Mouse (Mus musculus): ENCODE results near the gene Znrf2. TPM values are rescaled to one million over a fixed set of nuclear protein-coding genes. Genes with fewer than 3 reads are reported as not detected.
"Not testable (repeated sequence)": the region's sequence is repeated elsewhere in the genome, so short reads cannot be mapped to it uniquely, and the experiment has no call there.

Znrf2 gene
- polyA plus RNA-seq, 1 experiment from 2014 or later, result 2.9 TPM

DNA sequence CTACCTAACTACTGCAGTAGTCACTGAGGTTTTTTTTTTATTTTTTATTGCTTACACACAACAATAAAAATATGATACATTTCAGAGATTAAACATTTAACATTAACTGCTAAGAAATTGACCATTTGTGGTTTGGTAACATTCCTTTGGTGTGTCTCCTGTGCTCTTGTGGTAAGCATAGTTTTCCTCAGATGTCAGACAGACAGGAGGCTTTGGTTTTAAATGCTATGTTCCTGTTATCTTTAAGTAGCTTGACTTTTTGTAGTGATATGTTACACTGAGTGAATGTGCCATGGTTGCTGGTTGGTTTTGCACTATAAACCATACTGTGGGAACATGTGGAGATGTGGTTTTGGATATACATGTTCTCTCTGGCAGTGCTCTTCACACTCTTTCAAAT is 19.9 kb downstream of the Znrf2 start:
- no peak overlapping the region for H3K27ac ChIP-seq
- 0 out of 2 replicates have a peak, but pooled peaks cover 3% of the 10 kb centered on the region for H3K4me1 ChIP-seq
- no peak overlapping the region for H3K4me3 ChIP-seq
- H3K27me3 ChIP-seq (ENCODE audit: insufficient read depth, poor library complexity, severe bottlenecking), result no peaks in the 10 kb centered on the region
- no peak for DNase-seq (ENCODE audit: low spot score)
- H3K36me3 ChIP-seq, result peaks cover 10% of the 10 kb centered on the region
- H3K9me3 ChIP-seq, result no peaks in the 10 kb centered on the region; the same call in 1 of the 2 replicates

DNA sequence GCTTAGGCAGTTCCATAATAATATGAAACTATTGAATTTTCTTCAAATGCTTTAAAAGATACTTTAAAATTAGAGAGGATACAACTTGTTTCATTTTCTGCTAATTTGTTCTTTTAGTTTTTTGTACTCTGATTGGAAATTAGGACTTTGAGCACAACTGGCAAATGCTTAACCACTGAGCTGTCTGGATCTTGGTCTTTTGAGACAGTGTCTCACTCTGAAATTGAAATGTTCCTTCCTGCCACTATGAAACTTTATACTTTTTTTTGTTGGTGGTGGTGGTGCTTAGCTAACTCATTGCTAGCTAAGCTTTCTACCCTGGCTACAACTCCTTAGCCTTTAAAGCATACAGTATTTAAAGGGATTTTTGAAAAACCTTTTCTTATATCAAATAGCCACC is 24.7 kb downstream of the Znrf2 start:
- H3K27ac ChIP-seq, result no peak overlapping the region
- peaks cover 10% of the 10 kb centered on the region for H3K36me3 ChIP-seq
- no peaks in the 10 kb centered on the region; the same call in 1 of the 2 replicates for H3K9me3 ChIP-seq
- no peak overlapping the region for H3K4me3 ChIP-seq
- H3K4me1 ChIP-seq, result peaks cover 17% of the 10 kb centered on the region; the same call in 1 of the 2 replicates
- H3K27me3 ChIP-seq (ENCODE audit: insufficient read depth, poor library complexity, severe bottlenecking), result no peaks in the 10 kb centered on the region
- no peak for DNase-seq (ENCODE audit: low spot score)

DNA sequence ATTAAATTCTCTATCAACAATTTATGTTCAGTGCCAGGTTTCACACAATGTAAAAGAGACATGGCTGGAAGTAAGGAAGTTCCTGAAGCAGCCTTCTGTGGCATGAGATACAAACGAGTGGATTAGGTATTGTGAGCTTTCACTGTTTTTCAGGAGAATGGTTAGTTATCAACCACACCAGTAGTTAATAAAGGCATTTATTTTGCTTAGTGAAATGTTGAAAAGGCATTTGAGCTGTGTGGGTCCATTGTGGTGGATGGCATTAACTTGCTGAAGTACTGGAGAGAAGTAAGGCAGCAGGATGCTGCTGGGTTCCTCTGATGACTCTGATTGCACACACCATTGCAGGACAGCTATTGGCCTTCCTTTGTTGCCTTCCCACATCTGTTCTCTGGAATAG is 25.3 kb downstream of the Znrf2 start:
- 52% methylated on average over 1 of the region's 1 CpGs for WGBS
- H3K27ac ChIP-seq, result no peak overlapping the region
- H3K9me3 ChIP-seq, result no peaks in the 10 kb centered on the region; the same call in 1 of the 2 replicates
- no peak overlapping the region for H3K4me3 ChIP-seq
- peaks cover 10% of the 10 kb centered on the region for H3K36me3 ChIP-seq
- peaks cover 17% of the 10 kb centered on the region; the same call in 1 of the 2 replicates for H3K4me1 ChIP-seq
- DNase-seq (ENCODE audit: low spot score), result no peak
- H3K27me3 ChIP-seq (ENCODE audit: insufficient read depth, poor library complexity, severe bottlenecking), result no peaks in the 10 kb centered on the region

DNA sequence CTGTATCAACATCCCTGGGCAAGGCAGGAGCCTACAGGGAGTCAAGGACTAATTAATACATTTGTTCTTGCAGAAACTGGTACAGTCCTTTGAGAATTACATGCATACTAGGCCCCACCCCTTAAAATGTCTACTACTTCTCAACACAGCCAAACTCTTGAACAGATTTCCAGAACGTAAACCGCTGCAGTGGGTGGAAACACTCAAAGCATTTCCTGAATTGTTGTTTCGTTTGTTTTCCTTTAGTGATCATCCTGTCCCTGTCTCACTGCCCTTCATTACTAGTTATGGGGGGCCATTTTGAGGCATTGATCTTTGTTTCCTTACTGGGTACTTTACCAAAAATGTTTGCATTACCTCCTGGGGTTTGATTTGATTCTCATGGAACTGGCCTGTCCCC is 31.8 kb downstream of the Znrf2 start:
- Histone ChIP-seq H3K27ac (no peak overlapping the region), H3K36me3 (no peaks in the 10 kb centered on the region), H3K4me3 (no peak overlapping the region), H3K4me1 (peaks cover 53% of the 10 kb centered on the region), H3K9me3 (no peaks in the 10 kb centered on the region), H3K27me3 (ENCODE audit: insufficient read depth, poor library complexity, severe bottlenecking) (no peaks in the 10 kb centered on the region)
- WGBS, result 64% methylated on average over 3 of the region's 3 CpGs
- DNase-seq (ENCODE audit: low spot score), result no peak

DNA sequence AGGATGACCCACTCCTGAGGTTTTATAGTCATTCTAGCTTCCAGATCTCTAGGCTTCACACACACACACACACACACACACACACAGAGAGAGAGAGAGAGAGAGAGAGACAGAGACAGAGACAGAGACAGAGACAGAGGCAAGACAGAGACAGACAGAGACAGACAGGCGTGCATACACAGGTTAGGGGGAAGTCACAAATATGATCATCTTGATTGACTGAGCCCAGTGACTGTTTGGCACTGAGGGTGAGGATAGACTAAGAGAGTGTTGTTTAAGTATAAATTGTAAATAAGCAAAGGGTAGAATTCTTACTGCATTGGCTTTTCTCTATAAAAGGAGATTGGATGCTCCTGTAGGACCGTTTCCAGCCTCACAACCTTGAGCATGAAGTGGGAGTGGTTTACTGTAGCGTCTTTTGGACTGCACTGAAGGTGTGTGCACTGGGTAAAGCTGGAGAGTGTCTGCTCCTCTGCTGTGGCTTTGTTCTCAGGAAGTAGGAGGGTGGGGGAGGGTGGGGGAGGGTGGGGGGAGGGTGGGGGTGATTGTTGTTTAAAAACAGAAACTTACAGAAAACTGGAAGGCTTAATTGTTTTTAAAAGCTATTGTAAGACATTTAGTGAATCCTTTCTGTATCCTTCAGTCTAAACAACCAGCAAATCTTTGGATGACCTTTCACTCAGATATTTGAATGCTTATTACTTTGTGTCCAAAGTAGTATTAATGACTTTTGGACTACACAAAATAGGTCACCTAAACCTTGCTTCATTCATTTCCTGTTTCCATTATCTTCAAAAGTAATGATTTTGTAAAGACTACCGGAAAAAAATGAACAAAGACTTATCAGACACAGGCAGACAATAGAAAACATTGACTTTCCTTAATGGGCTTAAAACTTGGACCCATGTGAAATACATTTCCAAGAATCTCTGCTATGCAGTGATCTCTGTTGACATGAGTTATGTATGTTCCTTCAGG is 32.8 kb downstream of the Znrf2 start:
- Histone ChIP-seq H3K4me3 (no peak overlapping the region), H3K9me3 (no peaks in the 10 kb centered on the region), H3K36me3 (no peaks in the 10 kb centered on the region), H3K27ac (peak overlapping the region; percentile 31; the same call in 1 of the 2 replicates), H3K4me1 (peaks cover 52% of the 10 kb centered on the region), H3K27me3 (ENCODE audit: insufficient read depth, poor library complexity, severe bottlenecking) (no peaks in the 10 kb centered on the region)
- WGBS, result 36% methylated on average over 4 of the region's 4 CpGs
- no peak for DNase-seq (ENCODE audit: low spot score)

DNA sequence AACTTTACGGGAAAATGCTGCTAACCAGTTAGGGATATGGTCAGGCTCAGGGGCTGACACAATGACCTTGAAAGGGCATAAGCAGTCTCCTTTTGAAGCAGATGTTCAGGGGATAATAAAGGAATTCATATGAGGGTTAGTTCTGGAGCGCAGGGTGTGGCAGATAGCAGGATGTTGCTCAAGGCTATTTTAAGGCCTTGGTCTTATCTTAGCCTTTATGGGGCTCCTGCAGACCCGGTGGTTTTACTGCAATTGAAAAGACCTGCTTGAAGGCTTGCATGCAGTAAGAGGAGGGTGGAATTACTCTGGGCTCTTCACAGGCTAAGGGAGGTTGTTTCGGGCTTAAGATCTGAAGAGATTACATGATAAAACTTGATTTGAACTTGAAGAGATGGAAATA is 35.1 kb downstream of the Znrf2 start:
- 23% methylated on average over 4 of the region's 4 CpGs for WGBS
- DNase-seq (ENCODE audit: low spot score), result no peak
- H3K27ac ChIP-seq, result peak overlapping the region; percentile 79

DNA sequence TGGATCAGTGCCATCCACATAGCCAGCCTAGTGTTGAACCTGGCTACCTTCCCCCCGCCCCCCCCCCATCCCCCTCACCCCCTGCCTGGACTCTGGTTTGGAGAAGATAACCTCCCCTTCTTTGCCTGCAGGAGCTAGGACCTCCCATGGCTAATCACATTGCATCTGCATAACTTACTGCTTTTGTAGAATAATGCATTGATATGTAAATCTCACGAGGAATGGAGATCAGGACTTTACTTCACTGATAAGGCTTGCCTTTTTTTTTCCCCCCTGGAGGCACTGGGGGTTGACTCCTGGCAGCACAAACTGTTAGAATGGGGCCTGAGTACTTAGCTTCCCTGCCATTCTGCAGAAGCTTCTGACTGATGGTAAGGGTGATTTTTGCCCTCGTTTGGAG is 36.0 kb downstream of the Znrf2 start:
- H3K4me3 ChIP-seq, result 0 out of 2 replicates have a peak overlapping the region, but pooled peaks have one; percentile 12
- 12% methylated on average over 3 of the region's 3 CpGs for WGBS
- peak overlapping the region; percentile 79; the same call in 1 of the 2 replicates for H3K27ac ChIP-seq

More for the DNA sequence above, 35.1 kb downstream of the Znrf2 start:
- no peaks in the 10 kb centered on the region for H3K36me3 ChIP-seq
- peak overlapping the region; percentile 12; the same call in 1 of the 2 replicates for H3K4me3 ChIP-seq
- H3K27me3 ChIP-seq (ENCODE audit: insufficient read depth, poor library complexity, severe bottlenecking), result no peaks in the 10 kb centered on the region
- H3K4me1 ChIP-seq, result peaks cover 63% of the 10 kb centered on the region
- no peaks in the 10 kb centered on the region for H3K9me3 ChIP-seq

DNA sequence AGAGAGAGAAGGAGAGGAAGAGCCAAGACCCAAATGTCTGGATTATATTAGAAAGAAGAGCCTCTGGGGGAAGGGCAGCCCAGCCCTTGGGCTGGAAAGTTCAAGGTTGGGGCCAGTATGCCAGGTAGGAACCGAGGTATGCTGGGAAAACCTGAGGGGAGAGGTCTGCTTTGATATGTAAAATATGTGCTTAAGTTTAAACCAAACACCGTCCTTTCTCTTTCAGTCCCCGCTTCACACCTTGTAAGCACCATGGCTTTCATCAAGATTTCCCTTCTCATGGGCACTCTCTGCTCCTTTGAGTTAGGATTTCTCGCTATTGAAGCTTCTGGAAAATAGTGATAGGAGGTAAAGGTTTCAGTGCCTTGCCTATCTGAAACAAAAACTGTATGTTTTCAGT is 38.1 kb downstream of the Znrf2 start:
- no peaks in the 10 kb centered on the region for H3K27me3 ChIP-seq (ENCODE audit: insufficient read depth, poor library complexity, severe bottlenecking)
- H3K9me3 ChIP-seq, result no peaks in the 10 kb centered on the region
- no peak overlapping the region for H3K4me3 ChIP-seq
- WGBS, result 40% methylated on average over 4 of the region's 4 CpGs
- H3K4me1 ChIP-seq, result peaks cover 53% of the 10 kb centered on the region
- no peak for DNase-seq (ENCODE audit: low spot score)
- no peaks in the 10 kb centered on the region for H3K36me3 ChIP-seq
- H3K27ac ChIP-seq, result no peak overlapping the region

More for the DNA sequence above, 36.0 kb downstream of the Znrf2 start:
- Histone ChIP-seq H3K27me3 (ENCODE audit: insufficient read depth, poor library complexity, severe bottlenecking) (no peaks in the 10 kb centered on the region), H3K36me3 (no peaks in the 10 kb centered on the region), H3K9me3 (no peaks in the 10 kb centered on the region), H3K4me1 (peaks cover 63% of the 10 kb centered on the region)
- no peak for DNase-seq (ENCODE audit: low spot score)

DNA sequence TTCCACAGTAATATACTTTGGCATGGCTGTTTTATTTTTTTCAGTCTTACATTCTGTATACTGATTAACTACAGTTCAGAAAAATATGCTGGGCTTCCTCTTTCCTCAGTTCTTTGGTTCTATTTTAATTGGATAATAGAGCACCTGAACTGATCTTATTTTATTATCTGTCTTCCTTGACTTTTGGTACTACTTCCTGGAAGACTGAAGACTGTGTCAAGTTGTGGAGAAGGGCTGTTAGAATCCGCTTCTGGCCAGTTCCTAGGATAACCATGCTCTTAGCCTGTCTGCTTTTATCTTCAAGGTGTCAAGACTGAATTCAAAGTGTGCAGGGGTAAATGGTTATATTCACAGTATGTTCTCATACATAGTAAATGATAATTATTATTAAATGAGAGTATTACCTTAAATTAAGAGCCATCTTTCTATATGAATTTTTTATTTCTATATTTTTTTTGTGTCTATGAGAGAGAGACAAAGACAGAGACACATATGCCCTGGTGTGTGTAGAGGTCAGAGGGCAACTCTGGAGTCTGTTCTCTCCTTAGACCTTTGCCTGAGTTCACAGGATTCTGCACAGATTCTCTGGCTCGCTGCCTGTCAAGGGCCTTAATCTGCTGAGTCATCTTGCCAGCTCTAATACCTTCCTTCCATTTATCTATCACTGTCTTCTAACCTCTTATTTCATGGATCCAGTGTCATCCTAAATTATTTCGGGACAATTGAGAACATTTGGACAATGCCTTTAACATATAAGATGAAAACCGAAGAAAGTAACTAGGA is 39.3 kb downstream of the Znrf2 start:
- 68% methylated on average over 4 of the region's 4 CpGs for WGBS
- no peak for DNase-seq (ENCODE audit: low spot score)
- Histone ChIP-seq H3K9me3 (no peaks in the 10 kb centered on the region), H3K4me1 (peaks cover 46% of the 10 kb centered on the region), H3K36me3 (no peaks in the 10 kb centered on the region), H3K4me3 (no peak overlapping the region), H3K27ac (no peak overlapping the region), H3K27me3 (ENCODE audit: insufficient read depth, poor library complexity, severe bottlenecking) (no peaks in the 10 kb centered on the region)

DNA sequence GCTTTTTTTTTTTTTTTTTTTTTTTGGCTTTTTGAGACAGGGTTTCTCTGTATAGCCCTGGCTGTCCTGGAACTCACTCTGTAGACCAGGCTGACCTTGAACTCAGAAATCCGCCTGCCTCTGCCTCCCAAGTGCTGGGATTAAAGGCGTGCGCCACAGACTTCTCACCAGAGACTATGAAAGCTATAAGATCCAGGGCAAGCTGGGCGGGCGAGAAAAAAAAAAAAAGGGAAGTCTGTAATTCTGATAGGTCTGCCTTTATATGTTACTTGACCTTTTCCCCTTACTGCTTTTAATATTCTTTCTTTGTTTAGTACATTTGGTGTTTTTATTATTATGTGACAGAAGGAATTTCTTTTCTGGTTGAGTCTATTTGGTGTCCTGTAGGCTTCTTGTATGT is 42.4 kb downstream of the Znrf2 start:
- DNase-seq (ENCODE audit: low spot score); H3K36me3 ChIP-seq; H3K4me3 ChIP-seq; H3K27me3 ChIP-seq (ENCODE audit: insufficient read depth, poor library complexity, severe bottlenecking); H3K27ac ChIP-seq; H3K9me3 ChIP-seq: not testable (repeated sequence)
- peaks cover 19% of the 10 kb centered on the region for H3K4me1 ChIP-seq
- WGBS, result 93% methylated on average over 5 of the region's 5 CpGs

DNA sequence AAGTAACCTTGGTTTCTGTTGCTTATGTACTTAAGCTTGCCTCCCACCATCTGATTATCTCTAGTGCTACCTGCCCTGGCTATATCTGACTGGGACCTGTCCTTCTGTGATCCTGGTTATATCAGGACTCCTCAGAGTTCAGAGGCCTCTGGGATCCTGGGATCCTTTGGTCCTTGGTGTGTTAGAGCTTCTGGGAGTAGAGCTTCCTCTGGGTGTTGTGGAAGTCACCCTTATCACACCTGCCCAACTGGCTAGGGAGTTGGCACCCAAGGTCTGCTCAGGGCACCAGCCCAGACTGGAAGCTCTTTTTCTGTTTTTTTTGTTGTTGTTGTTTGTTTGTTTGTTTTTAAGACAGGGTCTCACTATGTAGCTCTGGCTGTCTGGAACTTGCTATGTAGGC is 43.5 kb downstream of the Znrf2 start:
- Histone ChIP-seq H3K27me3 (ENCODE audit: insufficient read depth, poor library complexity, severe bottlenecking) (no peaks in the 10 kb centered on the region), H3K4me1 (peaks cover 13% of the 10 kb centered on the region), H3K36me3 (peaks cover 11% of the 10 kb centered on the region; the same call in 1 of the 2 replicates), H3K27ac (no peak overlapping the region), H3K4me3 (no peak overlapping the region), H3K9me3 (no peaks in the 10 kb centered on the region)
- no peak for DNase-seq (ENCODE audit: low spot score)

DNA sequence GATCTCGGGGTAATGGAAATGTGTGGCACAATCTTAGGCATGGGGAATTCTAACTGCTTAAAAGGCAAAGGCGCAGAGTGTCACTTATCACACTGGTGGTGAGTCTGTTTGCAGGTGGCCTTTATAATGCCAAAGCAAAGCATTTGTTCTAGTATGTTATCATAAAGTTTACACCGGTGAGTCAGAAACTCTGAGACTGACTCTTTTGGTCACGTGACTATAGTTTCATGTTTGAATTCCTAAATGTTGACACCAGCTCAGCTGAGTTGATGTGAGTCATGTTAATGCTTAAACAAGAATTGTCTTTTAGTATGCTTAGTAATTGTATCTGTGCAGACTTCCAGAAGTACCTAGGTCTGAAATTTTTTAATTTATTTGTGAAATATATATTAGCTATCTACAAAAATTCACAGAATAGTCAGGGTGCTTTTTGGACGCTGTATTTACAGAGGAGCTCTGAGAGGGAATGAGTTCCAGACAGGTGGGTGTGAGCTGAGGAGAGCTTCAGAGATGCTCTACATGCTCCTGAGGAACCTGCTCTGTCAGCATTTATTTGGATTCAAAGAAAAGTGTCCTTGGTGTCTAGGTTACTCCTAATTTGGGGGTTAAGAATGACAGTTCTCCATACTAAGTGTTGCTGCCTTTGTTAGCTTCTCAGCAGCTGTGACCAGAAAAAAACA is 50.2 kb downstream of the Znrf2 start:
- 71% methylated on average over 5 of the region's 5 CpGs for WGBS
- H3K36me3 ChIP-seq, result peaks cover 11% of the 10 kb centered on the region; the same call in 1 of the 2 replicates
- no peaks in the 10 kb centered on the region for H3K9me3 ChIP-seq
- peak overlapping the region; percentile 19; the same call in 1 of the 2 replicates for H3K27ac ChIP-seq
- H3K4me1 ChIP-seq, result 0 out of 2 replicates have a peak, but pooled peaks cover 6% of the 10 kb centered on the region
- H3K4me3 ChIP-seq, result no peak overlapping the region
- H3K27me3 ChIP-seq (ENCODE audit: insufficient read depth, poor library complexity, severe bottlenecking), result no peaks in the 10 kb centered on the region
- DNase-seq (ENCODE audit: low spot score), result no peak
